Mouse (Mus musculus) hindbrain, embryonic 15.5 days (tissue): Measurements from ENCODE around the gene Nfia. TPM values are rescaled to one million over a fixed set of nuclear protein-coding genes. Genes with fewer than 3 reads are reported as not detected.
A peak's percentile ranks its signal among the peaks of the same experiment; 100 is the strongest.

Source experiments
- ATAC-seq: fragments of 200-750 bp; cut with Nextera tagmentation; 2 replicates; pipeline ENCODE4 v1.8.0; 2017; ENCODE audit warnings: low read depth, moderate number of reproducible peaks, moderate TSS enrichment; ENCODE audit not compliant: low FRiP score
- H3K27ac ChIP-seq: fragments of 300-500 bp; sonication (generic); replicated peaks from 2 replicates; pipeline ENCODE4 v1.5.1; 2015; ENCODE audit warnings: mild to moderate bottlenecking, inconsistent platforms
- H3K27me3 ChIP-seq: fragments of 300-500 bp; sonication (generic); 2 replicates; pipeline ENCODE4 v1.6.1; 2015; ENCODE audit warnings: control low read depth, inconsistent platforms
- H3K36me3 ChIP-seq: fragments of 300-500 bp; sonication (generic); 2 replicates; pipeline ENCODE4 v1.6.1; 2015; ENCODE audit warnings: control low read depth, inconsistent platforms
- H3K4me1 ChIP-seq: fragments of 300-500 bp; sonication (generic); replicated peaks from 2 replicates; pipeline ENCODE4 v1.6.1; 2015; ENCODE audit warnings: control low read depth, inconsistent platforms
- H3K4me2 ChIP-seq: fragments of 300-500 bp; sonication (generic); 2 replicates; pipeline ENCODE4 v1.6.1; 2015; ENCODE audit warnings: moderate library complexity, mild to moderate bottlenecking, inconsistent platforms
- H3K4me3 ChIP-seq: fragments of 300-500 bp; sonication (generic); 2 replicates; pipeline ENCODE4 v1.5.1; 2015; ENCODE audit warnings: mild to moderate bottlenecking, inconsistent platforms
- H3K9ac ChIP-seq: fragments of 300-500 bp; sonication (generic); 2 replicates; pipeline ENCODE4 v1.6.1; 2015; ENCODE audit warnings: inconsistent platforms
- H3K9me3 ChIP-seq: fragments of 300-500 bp; sonication (generic); 2 replicates; pipeline ENCODE4 v1.6.1; 2016; ENCODE audit warnings: control low read depth, inconsistent platforms
- WGBS: fragments of 180-500 bp; shearing (Covaris S2); methylation state at CpG from one replicate; pipeline ENCODE4 v1.1.7; 2015; 5-methylcytosine and 5-hydroxymethylcytosine counted together
- polyA plus RNA-seq: library from polyadenylated mRNA; unstranded; fragments of >200 nt; fragmentation: Nextera tagmentation; extraction: Ambion mirVana; gene quantifications from 2 replicates; pipeline ENCODE4 v1.2.1, GENCODE M21; 2015

Nfia gene
- polyA plus RNA-seq, 1 experiment from 2014 or later, result 47.1 TPM

DNA sequence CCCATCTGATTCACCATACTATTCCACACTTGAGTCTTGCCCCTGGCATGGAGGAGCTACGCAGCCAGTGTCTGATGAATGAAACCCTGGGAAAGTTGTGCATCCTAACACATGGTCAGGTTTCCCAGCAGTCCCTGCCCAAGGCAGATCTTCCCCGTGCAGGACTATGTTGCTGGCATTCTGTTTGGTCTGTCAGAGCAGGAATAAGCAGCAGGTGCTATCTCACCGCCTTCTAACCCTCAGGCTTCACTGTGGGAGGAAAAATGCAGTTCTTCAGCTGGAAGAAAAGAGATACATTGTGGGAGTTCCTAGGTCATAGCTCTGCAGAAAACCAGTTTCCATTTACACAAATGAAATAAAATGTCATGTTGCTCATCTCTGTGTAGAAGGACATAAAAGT is 247.3 kb downstream of the Nfia start:
- no peak overlapping the region for H3K4me3 ChIP-seq
- peaks cover 3% of the 10 kb centered on the region; the same call in 1 of the 2 replicates for H3K4me1 ChIP-seq
- no peaks in the 10 kb centered on the region for H3K36me3 ChIP-seq
- ATAC-seq, result no peak
- no peak overlapping the region for H3K27ac ChIP-seq
- no peaks in the 10 kb centered on the region for H3K9me3 ChIP-seq
- H3K27me3 ChIP-seq, result no peaks in the 10 kb centered on the region
- WGBS, result 72% methylated on average over 3 of the region's 3 CpGs
- H3K4me2 ChIP-seq, result no peak overlapping the region
- H3K9ac ChIP-seq, result no peak overlapping the region

GRCm38 (mm10) chr4:98020836-98021235 is 248.3 kb downstream of the Nfia start:
- H3K27me3 ChIP-seq, result no peaks in the 10 kb centered on the region
- no peak for ATAC-seq
- WGBS, result 97% methylated on average over 7 of the region's 7 CpGs

GRCm38 (mm10) chr4:98023245-98023792 is 250.8 kb downstream of the Nfia start:
- Histone ChIP-seq H3K9ac (no peak overlapping the region), H3K27me3 (no peaks in the 10 kb centered on the region), H3K27ac (0 out of 2 replicates have a peak overlapping the region, but pooled peaks have one; percentile 40), H3K4me1 (peaks cover 3% of the 10 kb centered on the region; the same call in 1 of the 2 replicates), H3K4me2 (no peak overlapping the region), H3K9me3 (no peaks in the 10 kb centered on the region), H3K4me3 (no peak overlapping the region), H3K36me3 (no peaks in the 10 kb centered on the region)
- WGBS, result 35% methylated on average over 6 of the region's 6 CpGs
- no peak for ATAC-seq

More at GRCm38 (mm10) chr4:98020836-98021235, 248.3 kb downstream of the Nfia start:
- Histone ChIP-seq H3K9me3 (no peaks in the 10 kb centered on the region), H3K4me2 (no peak overlapping the region), H3K27ac (no peak overlapping the region), H3K9ac (no peak overlapping the region), H3K36me3 (no peaks in the 10 kb centered on the region), H3K4me1 (peaks cover 3% of the 10 kb centered on the region; the same call in 1 of the 2 replicates), H3K4me3 (no peak overlapping the region)

DNA sequence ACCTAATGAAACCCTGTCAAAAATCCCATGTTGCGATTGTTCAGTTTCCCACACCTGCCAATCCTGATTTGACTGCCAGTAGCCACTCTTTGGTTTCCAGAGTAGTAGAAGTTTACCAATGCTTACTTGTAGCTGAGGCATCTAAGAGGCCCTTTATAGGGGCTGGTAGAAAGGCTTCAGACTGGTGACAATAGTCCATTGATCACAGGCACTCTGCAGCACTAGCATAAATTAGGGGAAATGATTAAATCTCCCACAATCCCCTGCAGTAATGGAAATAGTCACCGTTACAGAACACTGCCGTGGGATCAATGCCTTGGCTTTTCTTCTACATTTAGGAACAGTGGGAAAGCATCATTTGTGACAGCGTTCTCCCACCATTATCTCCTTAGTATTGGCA is 254.9 kb downstream of the Nfia start:
- ATAC-seq, result no peak
- no peak overlapping the region for H3K4me2 ChIP-seq
- H3K27me3 ChIP-seq, result no peaks in the 10 kb centered on the region
- no peak overlapping the region for H3K27ac ChIP-seq
- no peaks in the 10 kb centered on the region for H3K36me3 ChIP-seq
- no peak overlapping the region for H3K9ac ChIP-seq
- no peak overlapping the region for H3K4me3 ChIP-seq
- peaks cover 3% of the 10 kb centered on the region; the same call in 1 of the 2 replicates for H3K4me1 ChIP-seq
- WGBS, result 53% methylated on average over 4 of the region's 4 CpGs
- H3K9me3 ChIP-seq, result no peaks in the 10 kb centered on the region

DNA sequence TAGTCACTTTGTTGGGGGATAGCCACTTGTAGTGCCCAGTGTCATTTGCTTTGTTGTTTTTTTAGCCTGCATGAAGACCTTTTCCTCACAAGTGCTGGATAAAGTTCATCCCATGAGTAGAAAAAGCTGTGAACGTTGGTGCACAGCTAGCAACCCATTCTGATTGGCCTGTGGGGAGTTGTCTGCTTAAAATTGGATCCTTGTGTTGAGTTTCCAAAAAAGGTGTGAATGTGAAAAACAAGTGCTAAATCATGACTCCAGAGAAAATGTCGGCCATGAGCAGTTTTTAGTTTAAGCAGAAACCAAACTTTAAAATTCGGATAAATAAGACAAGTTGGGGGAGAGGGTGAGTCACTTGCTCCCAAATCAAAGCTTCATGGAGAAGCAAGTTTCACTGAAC is 259.3 kb downstream of the Nfia start:
- no peak for ATAC-seq
- no peaks in the 10 kb centered on the region for H3K4me1 ChIP-seq
- H3K36me3 ChIP-seq, result no peaks in the 10 kb centered on the region
- no peak overlapping the region for H3K9ac ChIP-seq
- WGBS, result 76% methylated on average over 3 of the region's 3 CpGs
- H3K4me3 ChIP-seq, result no peak overlapping the region
- no peak overlapping the region for H3K4me2 ChIP-seq
- no peak overlapping the region for H3K27ac ChIP-seq
- H3K27me3 ChIP-seq, result no peaks in the 10 kb centered on the region
- no peaks in the 10 kb centered on the region for H3K9me3 ChIP-seq

GRCm38 (mm10) chr4:98032332-98032731 is 259.8 kb downstream of the Nfia start:
- no peak for ATAC-seq
- 63% methylated on average over 5 of the region's 5 CpGs for WGBS

DNA sequence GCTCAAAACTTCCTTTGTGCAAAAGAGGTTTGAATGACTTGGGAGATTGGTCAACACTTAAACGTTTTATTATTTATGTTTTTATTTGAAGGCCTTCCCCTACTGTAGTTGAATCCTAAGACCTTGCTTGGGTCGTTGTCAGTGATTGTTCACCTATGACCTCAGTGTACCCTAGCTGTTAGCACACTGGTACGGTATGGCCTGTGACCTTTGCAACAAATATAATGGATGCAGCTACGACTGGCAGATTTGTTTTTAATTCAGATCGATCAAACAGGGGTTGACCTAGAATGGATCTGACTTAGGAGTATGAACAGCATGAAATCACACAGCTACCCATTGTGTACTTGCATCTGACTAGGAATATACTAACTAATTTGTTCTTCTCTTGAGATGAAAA is 266.6 kb downstream of the Nfia start:
- H3K4me1 ChIP-seq, result no peaks in the 10 kb centered on the region
- no peak for ATAC-seq
- 67% methylated on average over 5 of the region's 5 CpGs for WGBS
- H3K4me2 ChIP-seq, result no peak overlapping the region
- H3K27ac ChIP-seq, result no peak overlapping the region
- no peak overlapping the region for H3K9ac ChIP-seq
- no peaks in the 10 kb centered on the region for H3K36me3 ChIP-seq
- H3K9me3 ChIP-seq, result no peaks in the 10 kb centered on the region
- H3K4me3 ChIP-seq, result no peak overlapping the region
- no peaks in the 10 kb centered on the region for H3K27me3 ChIP-seq

More at GRCm38 (mm10) chr4:98032332-98032731, 259.8 kb downstream of the Nfia start:
- Histone ChIP-seq H3K9ac (no peak overlapping the region), H3K36me3 (no peaks in the 10 kb centered on the region), H3K4me3 (no peak overlapping the region), H3K9me3 (no peaks in the 10 kb centered on the region), H3K4me2 (no peak overlapping the region), H3K4me1 (no peaks in the 10 kb centered on the region), H3K27me3 (no peaks in the 10 kb centered on the region), H3K27ac (no peak overlapping the region)

DNA sequence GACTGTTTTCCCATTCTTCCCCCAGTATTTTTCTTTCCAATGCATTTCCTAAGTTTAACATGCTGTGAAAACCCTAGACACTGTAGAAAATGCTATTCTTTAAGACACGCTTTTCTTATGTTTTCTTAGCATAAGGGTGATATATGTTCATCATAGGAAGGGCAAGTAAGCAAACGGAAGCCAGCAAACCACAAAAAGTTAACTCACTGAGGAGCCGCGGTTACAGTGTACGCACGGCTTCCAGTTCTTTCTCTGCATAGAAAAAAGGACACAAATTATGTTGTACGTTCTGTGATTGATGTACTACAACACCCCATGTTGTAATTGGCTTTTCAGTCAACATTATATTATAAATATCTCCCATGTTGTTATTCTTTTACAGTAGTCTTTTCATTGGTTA is 267.6 kb downstream of the Nfia start:
- 71% methylated on average over 7 of the region's 7 CpGs for WGBS

DNA sequence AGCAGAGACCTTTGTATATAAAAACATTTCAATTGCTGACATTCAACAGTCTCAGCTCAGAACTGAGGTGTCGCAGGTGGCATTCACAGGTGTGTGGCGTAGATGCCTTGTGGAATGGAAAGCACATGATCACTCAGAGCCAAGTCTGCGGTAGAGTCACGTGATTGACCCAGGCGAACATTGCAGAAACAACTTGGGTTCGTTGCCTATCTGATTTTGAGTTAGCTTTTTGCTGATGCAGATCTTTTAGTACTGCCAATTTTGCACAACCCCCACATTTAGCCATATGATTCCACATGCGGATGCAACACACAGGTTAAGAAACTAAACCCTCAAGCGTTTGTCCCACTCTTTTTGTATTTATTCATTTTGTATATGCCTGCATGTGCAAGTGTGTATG is 272.1 kb downstream of the Nfia start:
- Histone ChIP-seq H3K27ac (no peak overlapping the region), H3K9ac (no peak overlapping the region), H3K36me3 (no peaks in the 10 kb centered on the region), H3K4me1 (peaks cover 6% of the 10 kb centered on the region), H3K4me2 (no peak overlapping the region), H3K27me3 (no peaks in the 10 kb centered on the region), H3K4me3 (no peak overlapping the region), H3K9me3 (no peaks in the 10 kb centered on the region)
- 94% methylated on average over 8 of the region's 8 CpGs for WGBS
- ATAC-seq, result no peak

More for the DNA sequence above, 267.6 kb downstream of the Nfia start:
- Histone ChIP-seq H3K9me3 (no peaks in the 10 kb centered on the region), H3K4me2 (no peak overlapping the region), H3K9ac (no peak overlapping the region), H3K36me3 (no peaks in the 10 kb centered on the region), H3K27ac (no peak overlapping the region), H3K27me3 (no peaks in the 10 kb centered on the region), H3K4me1 (no peaks in the 10 kb centered on the region), H3K4me3 (no peak overlapping the region)
- no peak for ATAC-seq

GRCm38 (mm10) chr4:98047369-98047768 is 274.8 kb downstream of the Nfia start:
- Histone ChIP-seq H3K36me3 (no peaks in the 10 kb centered on the region), H3K4me1 (peaks cover 22% of the 10 kb centered on the region), H3K27me3 (no peaks in the 10 kb centered on the region), H3K27ac (no peak overlapping the region), H3K9ac (no peak overlapping the region), H3K4me2 (no peak overlapping the region), H3K4me3 (no peak overlapping the region), H3K9me3 (no peaks in the 10 kb centered on the region)
- ATAC-seq, result 0 out of 2 replicates have a peak, but pooled peaks have one; percentile 54

- Histone ChIP-seq H3K4me2 (no peak overlapping the region), H3K4me1 (peaks cover 22% of the 10 kb centered on the region), H3K9ac (no peak overlapping the region), H3K27ac (no peak overlapping the region), H3K36me3 (no peaks in the 10 kb centered on the region), H3K9me3 (no peaks in the 10 kb centered on the region), H3K4me3 (no peak overlapping the region), H3K27me3 (no peaks in the 10 kb centered on the region)
- no peak for ATAC-seq
- 36% methylated on average over 7 of the region's 7 CpGs for WGBS
Measured at GRCm38 (mm10) chr4:98049584-98049983, 277.1 kb downstream of the Nfia start.

DNA sequence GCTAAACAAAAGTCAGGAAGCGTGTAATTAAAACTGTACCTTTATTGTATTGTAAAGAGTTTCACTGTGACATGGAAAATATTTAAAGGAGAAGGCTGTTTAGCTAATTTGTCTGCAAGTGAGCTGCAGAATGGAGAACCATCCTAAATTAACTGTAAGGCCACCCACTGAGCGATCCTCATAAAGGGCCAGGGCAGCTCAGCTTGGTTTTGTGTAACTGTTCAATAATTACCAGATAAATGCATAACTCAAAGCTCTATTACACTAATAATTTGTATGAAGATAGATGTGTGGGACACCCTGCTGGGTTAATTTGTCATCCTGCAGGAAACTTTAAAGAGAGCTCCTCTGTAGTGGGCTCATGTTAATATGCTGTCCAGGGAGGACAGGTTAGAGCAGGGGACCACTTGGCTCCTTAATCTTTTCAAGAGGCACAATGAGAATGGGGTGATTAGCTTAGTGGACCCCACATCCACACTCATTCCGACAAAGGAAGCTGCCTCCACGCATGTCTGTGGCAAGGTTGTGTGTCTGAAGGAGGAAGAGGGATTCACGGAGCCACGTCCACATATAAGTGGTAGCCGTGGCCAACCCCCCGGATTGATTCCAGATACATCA is 277.6 kb downstream of the Nfia start:
- H3K4me2 ChIP-seq, result no peak overlapping the region
- ATAC-seq, result no peak
- peaks cover 22% of the 10 kb centered on the region for H3K4me1 ChIP-seq
- H3K9me3 ChIP-seq, result no peaks in the 10 kb centered on the region
- H3K27me3 ChIP-seq, result no peaks in the 10 kb centered on the region
- H3K4me3 ChIP-seq, result no peak overlapping the region
- no peaks in the 10 kb centered on the region for H3K36me3 ChIP-seq
- no peak overlapping the region for H3K9ac ChIP-seq
- WGBS, result 60% methylated on average over 8 of the region's 8 CpGs
- H3K27ac ChIP-seq, result peak overlapping the region; percentile 4; the same call in 1 of the 2 replicates
